Mouse (Mus musculus) C2C12 (cell line): ENCODE data around the gene Cdc42ep5.

Experiments
- CEBPB ChIP-seq: IDR thresholded peaks from one replicate; pipeline ENCODE4 v1.6.1; 2011; ENCODE audit warnings: low read depth, mild to moderate bottlenecking, control low read depth, moderate library complexity
- CTCF ChIP-seq: IDR thresholded peaks from one replicate; pipeline ENCODE4 v1.5.1; 2011; ENCODE audit not compliant: control insufficient read depth, insufficient read depth, insufficient read length
- FOSL1 ChIP-seq: IDR thresholded peaks from one replicate; pipeline ENCODE4 v1.8.0; 2011; ENCODE audit warnings: mild to moderate bottlenecking, low read length; ENCODE audit not compliant: poor library complexity, insufficient read depth, severe bottlenecking
- MAX ChIP-seq: IDR thresholded peaks from one replicate; pipeline ENCODE4 v1.6.1; 2011; ENCODE audit warnings: mild to moderate bottlenecking, control low read depth
- MYOD1 ChIP-seq: IDR thresholded peaks from one replicate; pipeline ENCODE4 v1.6.1; 2011; ENCODE audit warnings: low read depth; ENCODE audit not compliant: control insufficient read depth, insufficient read length
- MYOG ChIP-seq: IDR thresholded peaks from one replicate; pipeline ENCODE4 v1.6.1; 2011; ENCODE audit not compliant: control insufficient read depth, insufficient read length; ENCODE audit errors: extremely low read depth
- USF1 ChIP-seq: IDR thresholded peaks from one replicate; pipeline ENCODE4 v1.6.1; 2011; ENCODE audit warnings: low read depth, mild to moderate bottlenecking, control low read depth, moderate library complexity

DNA sequence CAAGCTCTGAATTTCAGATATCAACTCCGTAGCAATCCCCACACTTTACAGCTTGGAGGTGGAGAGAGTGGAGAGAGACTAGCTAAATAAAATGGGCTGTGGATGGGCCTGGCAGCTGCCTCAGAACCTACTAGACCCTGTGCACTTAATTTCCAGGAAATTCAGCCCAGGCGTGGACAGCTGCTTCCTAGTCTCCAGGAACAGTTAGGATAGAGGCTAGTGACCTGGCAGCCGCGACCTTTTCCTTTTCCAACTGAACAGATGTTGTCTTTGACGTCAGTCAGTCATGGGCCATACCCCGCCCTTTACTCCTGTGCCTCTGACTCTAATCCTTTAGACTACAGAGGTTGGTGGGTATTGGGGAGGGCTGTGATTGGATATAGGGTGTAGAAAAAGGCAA, 35.8 kb downstream of the Cdc42ep5 start:
- TF ChIP-seq CTCF (no peak), MYOG (no peak), MAX (no peak), USF1 (no peak), MYOD1 (peak; percentile 1), CEBPB (no peak), FOSL1 (no peak)
